Mouse (Mus musculus): ENCODE measurements around the gene Lrig3.

Lrig3 gene

GRCm38 (mm10) chr10:125964709-125965108 is 1.3 kb upstream of the Lrig3 start:
- no peak for DNase-seq (ENCODE audit: low read depth)

- no peak for DNase-seq (ENCODE audit: low read depth)
These were observed 698 bp downstream of the Lrig3 start for GRCm38 (mm10) chr10:125966481-125967251.

DNA sequence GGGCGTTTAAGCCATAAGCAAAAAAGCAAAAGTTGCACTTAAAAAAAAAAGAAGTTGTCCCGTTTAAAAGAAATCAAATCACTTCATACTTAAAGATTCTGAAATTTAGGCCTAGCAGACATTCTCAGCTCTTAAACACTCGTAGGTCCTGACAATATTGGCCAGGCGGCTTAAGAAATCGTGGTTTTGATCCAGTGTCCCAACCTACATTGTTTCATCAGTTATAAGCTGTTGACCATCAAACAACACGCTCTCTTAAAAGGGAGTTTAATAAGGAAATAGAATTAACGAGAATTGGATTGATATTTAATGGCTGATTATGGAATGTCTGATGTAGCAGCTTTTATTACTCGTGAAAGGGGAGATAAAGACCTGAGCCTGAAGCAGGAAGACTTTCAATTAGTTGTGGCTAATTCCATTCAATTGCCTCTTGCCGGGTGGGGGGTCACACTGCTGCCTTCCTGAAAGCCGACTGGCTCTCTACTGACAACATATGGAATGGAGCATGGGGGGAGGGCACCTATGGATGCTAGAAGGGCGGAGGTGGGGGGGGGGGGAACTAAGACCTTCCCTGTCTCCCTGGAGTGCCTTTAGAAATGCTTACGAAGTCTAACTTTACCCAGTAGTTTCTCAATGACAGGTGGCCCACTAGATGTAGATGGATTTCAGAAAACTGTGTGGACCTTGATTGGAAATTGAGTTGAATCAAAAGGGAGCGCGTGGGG is 1.6 kb downstream of the Lrig3 start:
- no peak for DNase-seq (ENCODE audit: low read depth)

DNA sequence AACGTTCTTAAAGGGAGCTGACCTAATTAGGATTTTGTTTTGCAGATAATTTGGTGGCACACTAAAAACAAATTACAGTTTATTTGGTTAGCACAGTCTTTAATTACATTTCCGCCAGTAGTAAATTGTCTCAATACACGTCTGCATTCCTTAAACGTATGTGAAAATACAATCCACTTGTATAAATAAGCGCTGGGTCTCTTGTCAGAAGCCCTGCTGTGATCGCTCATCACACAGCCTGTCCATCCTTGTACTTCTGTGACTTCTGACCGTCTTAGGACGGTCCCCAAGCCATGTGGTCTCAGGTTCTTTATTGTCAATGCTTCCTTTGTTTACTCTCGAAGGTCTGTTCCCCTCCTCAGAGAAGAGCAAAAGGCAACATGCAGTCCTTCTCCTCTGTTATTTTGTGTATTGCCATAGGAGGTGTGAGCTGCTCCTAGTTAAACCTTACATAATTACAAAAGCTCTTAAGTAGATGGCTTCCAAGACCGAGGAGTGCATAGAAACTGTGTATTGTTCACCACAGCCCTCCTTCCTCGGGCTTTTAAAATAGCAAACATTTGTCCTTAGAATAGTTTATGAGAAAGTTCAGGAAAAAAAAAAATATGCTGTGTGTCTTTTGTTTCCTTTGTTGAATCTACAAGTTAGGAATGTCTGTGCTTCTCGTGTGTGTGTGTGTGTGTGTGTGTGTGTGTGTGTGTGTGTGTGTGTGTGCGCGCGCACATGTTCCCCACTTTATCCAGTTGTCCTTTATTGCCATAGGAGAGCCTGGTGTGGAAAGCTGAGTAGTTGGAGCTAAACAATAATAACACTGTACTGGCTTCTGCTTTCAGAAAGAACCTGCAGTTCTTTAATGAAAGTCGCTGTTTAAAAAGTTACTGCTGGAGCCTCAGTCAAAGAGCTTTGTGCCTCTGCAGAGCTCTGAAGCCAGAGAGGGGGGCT is 2.5 kb downstream of the Lrig3 start:
- DNase-seq (ENCODE audit: low read depth): no peak

DNA sequence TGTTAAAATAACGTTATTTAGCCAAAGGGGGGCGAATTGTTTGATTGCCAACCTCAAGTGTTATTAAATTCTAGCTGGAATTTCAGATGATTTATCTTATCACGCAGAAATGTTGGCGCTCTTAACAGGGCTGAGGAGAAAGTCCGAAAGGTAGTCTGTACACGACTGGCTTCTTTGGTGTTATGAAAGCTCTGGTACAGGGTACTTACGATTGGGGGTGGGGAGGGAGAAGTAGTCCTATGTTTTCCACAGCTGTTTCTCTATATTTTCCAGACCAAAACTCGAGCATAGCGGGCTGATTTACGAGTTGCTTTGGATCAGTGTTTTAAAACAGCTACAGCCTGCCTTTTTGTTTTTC is 3.1 kb downstream of the Lrig3 start:
- DNase-seq (ENCODE audit: low read depth): no peak

DNA sequence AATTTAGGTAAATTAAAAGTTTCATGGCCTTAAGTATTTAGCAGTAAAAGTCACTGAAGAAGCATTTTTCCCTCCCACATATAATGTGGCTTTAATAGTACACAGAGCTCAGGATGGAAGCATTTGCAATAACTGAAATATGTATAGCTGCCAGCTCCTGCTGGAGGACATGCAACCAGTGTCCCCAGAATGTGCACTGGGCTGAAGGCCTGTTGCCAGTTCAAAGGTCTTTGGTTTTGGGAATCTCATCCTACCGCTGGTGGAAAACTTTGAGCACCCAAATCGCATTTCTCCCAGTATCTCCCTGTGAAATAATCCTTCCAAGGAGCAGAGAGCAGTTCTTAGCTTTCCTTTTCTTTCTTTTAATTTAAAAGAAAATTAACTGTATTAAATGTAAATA is 4.1 kb downstream of the Lrig3 start:
- no peak for DNase-seq (ENCODE audit: low read depth)

- DNase-seq (ENCODE audit: low read depth): no peak
These were observed 4.5 kb downstream of the Lrig3 start for GRCm38 (mm10) chr10:125970500-125970899.

DNA sequence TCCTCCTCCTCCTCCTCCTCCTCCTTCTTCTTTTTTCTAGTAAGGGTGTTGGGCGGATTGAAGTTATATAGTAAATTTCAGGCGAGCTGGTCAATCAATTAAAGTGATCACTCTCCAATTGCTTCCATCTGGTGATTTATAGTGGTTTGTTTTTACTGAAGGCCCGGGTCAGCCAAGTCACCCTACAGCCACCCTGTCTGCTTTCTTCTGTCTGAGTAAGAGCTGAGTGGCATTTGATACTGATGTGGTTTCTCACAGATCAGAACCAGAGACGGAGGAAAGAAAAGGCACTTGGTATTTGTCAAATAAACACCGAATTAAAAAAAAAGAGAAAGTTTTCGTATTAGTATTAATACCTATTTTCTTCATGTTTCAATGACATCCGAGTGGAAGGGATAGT is 7.8 kb downstream of the Lrig3 start:
- no peak for DNase-seq (ENCODE audit: low read depth)

DNA sequence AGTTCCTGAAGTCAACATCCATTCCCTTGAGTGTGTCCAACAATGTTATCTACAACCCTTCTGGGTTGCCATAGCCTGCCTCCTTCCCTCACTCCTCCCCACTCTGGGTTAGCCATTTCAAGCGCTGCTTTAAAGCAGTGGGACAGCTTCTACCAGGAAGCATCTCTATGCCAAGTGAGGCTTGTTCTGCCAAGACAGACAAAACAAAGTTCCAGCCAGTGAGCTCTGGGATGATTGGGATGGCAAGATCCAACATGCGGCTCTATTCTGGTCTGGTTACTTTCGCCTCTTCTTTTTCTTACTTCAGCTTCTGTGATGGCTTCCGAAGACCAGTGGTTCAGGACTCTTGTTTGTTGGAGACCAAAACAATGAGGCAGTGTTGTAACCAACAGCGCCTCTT is 16.0 kb downstream of the Lrig3 start:
- no peak for DNase-seq (ENCODE audit: low read depth)

- DNase-seq (ENCODE audit: low read depth): no peak
These were observed 18.6 kb downstream of the Lrig3 start for GRCm38 (mm10) chr10:125984473-125985035.

- DNase-seq (ENCODE audit: low read depth): no peak
These were observed 19.8 kb downstream of the Lrig3 start for GRCm38 (mm10) chr10:125985795-125986194.

GRCm38 (mm10) chr10:125986443-125986842 is 20.5 kb downstream of the Lrig3 start:
- no peak for DNase-seq (ENCODE audit: low read depth)

DNA sequence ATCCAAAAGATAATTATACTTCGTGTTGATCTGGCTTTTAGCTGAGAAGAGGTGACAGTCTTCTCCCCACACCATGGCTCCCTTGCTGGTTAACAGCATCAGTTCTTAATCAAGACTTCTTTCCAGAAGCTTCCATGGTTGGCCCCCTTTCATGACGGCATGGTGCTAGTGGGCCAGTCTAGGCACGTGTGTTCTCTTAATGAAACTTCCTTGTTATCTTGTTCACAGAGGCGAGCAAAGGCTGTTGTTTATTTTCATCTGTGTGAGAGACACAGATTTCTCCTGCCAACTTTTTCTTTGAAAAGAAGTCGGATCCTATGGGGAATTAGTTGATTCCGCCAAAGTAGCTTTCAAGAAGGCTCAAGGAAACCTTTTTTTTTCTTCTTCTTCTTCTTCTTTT is 21.3 kb downstream of the Lrig3 start:
- DNase-seq (ENCODE audit: low read depth): no peak

DNA sequence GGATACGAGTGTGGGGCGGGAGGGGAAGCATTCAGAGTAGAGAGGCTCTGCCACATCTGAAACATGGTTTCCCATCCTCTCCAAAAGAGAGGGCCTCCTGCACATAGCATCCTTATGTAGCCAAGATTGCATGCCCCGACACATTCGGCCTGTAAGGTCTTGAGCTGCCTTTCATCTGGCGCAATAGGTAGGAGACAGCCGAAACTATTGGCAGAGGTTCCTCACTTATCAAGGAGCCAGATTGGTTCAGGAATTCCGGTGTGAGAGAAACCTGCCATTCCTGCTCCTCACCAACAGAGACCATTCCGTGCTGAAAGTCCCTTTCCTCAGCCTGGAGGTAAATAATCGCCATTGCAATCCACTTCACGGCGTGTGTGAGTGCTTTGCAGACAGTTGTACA is 22.1 kb downstream of the Lrig3 start:
- DNase-seq (ENCODE audit: low read depth): no peak

- no peak for DNase-seq (ENCODE audit: low read depth)
These were observed 23.9 kb downstream of the Lrig3 start for GRCm38 (mm10) chr10:125989890-125990289.

DNA sequence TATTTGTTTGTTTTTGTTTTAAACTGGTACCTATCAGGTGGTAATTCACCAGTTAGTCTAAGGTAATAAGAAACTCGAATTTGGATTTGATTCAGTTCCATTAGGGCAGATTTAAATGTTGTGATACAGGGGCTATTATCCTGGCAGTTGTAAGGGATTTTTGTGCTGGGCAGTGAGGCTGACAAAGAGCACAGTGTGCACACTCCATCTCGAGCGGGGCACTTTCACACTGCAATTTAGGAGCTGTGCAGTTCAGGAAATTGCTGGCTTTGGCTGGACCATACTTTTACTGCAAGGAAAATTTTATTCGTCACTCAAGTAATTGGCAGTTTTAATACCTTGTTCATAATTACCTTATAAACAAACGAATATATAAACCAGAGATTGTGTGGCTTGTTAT is 24.4 kb downstream of the Lrig3 start:
- no peak for DNase-seq (ENCODE audit: low read depth)

GRCm38 (mm10) chr10:125991819-125992218 is 25.9 kb downstream of the Lrig3 start:
- no peak for DNase-seq (ENCODE audit: low read depth)

DNA sequence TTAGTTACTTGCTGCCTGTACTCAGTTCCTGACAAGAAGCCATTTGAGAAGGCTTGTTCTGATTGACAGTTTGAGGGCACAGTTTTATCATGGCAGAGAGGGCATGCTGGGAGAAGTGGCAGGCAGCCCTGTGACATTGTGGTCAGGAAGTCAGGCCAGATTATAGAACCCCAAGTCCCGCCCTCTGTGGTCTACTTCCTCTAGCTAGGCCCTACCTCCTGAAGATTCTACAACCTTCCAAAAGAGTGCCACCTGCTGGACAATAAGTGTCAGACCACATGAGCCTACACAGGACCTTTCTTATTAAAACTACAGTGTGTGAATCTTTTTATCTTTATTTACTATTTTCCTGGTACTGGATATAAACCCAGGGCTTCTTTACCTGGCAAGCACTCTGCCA is 28.9 kb downstream of the Lrig3 start:
- no peak for DNase-seq (ENCODE audit: low read depth)

GRCm38 (mm10) chr10:125995701-125996100 is 29.7 kb downstream of the Lrig3 start:
- no peak for DNase-seq (ENCODE audit: low read depth)

- no peak for DNase-seq (ENCODE audit: low read depth)
These were observed 31.0 kb downstream of the Lrig3 start for GRCm38 (mm10) chr10:125996989-125997388.

DNA sequence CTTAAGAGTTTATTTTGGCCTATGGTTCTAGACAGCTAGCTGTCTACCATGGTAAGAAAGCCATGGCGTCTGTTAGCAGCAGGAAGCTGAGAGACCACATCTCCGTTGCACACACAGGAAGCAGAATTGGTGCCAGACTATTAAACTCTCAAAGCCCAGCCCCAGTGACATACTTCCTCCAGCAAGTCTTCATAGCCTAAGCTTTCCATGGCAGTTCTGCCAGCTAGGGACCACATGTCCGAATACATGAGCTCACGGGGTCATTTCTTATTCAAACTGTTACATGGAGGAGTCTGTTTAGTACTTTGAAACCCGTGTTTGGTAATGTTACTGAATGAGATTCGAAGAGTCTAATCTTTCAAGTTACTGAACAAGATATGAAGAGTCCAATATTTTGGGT is 33.6 kb downstream of the Lrig3 start:
- no peak for DNase-seq (ENCODE audit: low read depth)

- DNase-seq (ENCODE audit: low read depth): no peak
These were observed 35.0 kb downstream of the Lrig3 start for GRCm38 (mm10) chr10:126000861-126001390.
